Mouse (Mus musculus) cerebellum, adult (tissue): ENCODE results near the gene Il34.
"Not testable (repeated sequence)": the region's sequence is repeated elsewhere in the genome, so short reads cannot be mapped to it uniquely, and the experiment has no call there.

Source experiments
- ATAC-seq: cut with Nextera tagmentation; 2 replicates; pipeline ENCODE4 v1.9.2; 2017; ENCODE audit warnings: mild to moderate bottlenecking, moderate library complexity, mixed read lengths; ENCODE audit not compliant: insufficient number of reproducible peaks, low FRiP score, low TSS enrichment

Il34 gene

GRCm38 (mm10) chr8:110811116-110811515 is 5.4 kb upstream of the Il34 start:
- no peak for ATAC-seq

GRCm38 (mm10) chr8:110810481-110811065 is 4.8 kb upstream of the Il34 start:
- no peak for ATAC-seq

- ATAC-seq: no peak
Measured at GRCm38 (mm10) chr8:110809831-110810230, 4.1 kb upstream of the Il34 start.

DNA sequence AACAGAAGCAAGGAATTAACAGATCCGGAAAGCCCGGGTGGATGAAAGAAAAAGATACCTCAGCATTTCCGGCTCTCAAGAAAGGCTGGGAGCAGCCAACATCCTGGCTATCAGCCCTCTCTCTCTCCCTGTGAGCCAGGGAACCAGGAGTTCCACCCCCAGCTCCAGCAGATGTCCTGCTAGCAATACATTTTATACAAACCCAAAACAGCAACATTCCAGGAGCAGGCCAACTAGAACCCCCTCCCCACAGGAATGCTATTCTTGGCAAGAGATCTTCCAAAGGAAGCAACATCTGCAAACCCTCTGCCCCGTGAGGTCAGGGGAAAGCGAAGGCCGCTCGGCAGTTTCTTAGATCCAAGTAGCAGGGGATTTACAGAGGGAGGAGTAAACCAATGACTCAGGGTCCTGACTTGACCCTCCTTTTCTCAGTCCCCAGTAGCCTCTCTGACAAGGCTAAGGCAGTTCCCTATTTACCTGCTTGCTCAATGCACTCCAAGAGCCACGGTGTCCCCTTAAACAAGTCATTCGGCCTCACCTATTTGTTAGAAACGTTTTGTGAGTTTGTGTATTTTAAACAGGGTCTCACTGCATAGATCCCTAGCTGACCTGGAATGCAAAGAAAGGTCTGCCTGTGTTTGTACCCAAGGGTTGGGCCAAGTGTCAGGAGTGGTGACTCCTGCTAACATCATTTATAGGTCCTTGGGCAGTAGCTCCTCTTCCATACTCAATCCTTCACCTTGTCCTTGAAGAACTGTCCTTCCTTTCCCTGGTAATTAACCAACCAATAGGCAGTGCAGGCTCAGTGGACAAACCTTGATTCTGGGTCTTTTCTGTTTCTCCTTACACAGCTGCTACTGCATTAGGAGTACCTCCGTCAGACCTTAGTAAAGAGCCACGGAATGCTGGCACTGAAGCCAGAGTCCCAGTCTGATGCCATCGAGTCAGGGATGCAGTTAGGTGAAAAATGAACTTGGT is 3.1 kb upstream of the Il34 start:
- no peak for ATAC-seq

DNA sequence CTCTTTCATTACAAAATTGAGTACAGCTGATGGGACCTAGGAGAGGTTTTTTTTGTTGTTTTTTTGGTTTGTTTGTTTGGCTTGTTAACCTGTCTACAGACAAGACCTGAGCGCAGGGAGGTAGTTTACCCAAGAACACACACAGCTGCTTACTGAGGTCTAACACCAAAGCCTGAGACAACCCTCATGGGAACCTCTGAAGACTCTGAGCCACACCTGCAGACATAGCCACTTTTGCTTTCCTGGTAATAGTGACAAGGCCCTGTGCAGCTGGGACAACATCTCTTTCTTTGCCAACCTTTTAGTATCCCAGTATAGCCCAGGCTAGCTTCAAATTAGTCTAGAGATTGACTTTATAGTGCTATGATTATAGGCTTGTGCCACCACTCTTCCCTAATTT is 422 bp upstream of the Il34 start:
- no peak for ATAC-seq

DNA sequence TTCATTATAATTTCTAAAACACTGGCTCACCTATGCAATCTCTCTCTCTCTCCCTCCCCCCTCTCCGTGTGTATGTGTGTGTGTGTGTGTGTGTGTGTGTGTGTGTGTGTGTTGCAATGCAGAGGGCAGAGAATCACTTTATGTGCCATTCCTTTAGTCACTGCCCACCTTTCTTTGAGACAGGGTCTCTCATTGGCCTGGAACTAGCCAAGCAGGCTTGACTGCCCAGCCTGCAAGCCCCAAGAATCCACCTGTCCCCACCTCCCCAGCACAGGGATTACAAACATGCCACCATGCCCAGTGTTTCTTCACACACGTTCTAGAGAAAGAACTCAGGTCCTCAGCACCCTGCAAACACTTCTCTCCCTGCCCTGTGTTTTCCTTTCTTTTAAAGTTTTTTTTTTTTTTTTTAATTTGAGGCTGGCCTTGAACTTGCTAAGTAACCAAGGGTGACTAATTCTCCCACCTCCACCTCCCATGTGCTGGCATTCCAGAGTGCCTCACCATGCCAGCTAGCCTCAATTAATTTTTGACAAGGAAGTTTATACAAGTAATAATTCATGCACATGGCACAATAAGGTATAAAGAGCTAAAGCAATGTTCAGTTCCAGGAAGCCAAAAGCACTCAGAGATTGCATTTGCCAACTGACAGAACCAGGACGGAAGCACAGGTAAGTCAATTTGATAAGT is 754 bp downstream of the Il34 start:
- no peak for ATAC-seq

DNA sequence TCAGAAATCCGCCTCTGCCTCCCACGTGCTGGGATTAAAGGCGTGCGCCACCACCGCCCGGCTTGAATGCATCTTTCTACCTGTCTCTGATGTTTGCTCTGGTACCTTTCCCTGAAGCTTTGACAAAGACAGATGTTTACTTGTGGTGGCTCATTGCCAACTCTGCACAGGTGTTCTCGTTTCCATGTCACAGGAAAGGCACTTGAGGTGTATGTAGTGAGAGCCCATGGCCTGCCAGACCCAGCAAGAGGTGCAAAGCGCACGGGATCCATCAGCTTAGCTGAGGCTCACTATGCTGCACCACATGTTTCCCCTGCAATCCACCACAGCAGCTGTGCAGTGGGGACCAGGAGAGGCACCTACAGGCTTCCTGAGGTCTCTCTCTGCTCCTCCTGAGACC is 1.9 kb downstream of the Il34 start:
- ATAC-seq: no peak

GRCm38 (mm10) chr8:110802988-110803387 is 2.7 kb downstream of the Il34 start:
- ATAC-seq: no peak

- no peak for ATAC-seq
Measured at GRCm38 (mm10) chr8:110797086-110797485, 8.6 kb downstream of the Il34 start.

- no peak for ATAC-seq
Measured at GRCm38 (mm10) chr8:110794363-110794965, 11.3 kb downstream of the Il34 start.

DNA sequence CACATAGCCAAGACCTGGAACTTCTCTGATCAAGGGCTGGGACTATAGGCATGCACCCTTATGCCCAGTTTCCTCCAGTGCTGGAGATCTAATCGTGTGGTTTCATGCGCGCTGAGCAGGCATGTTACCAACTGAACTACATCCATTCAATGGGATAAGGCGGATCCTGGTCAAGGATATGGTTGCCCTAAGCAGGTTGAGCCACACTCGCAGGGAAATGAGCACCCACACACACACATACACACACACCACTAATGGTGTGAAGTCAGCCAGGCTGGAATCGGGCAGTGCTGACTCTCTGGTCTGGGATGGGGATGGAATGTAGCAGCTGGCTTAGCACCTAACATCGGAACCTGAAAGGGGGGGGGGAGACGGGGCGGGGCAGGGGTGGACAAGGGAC is 11.8 kb downstream of the Il34 start:
- no peak for ATAC-seq

DNA sequence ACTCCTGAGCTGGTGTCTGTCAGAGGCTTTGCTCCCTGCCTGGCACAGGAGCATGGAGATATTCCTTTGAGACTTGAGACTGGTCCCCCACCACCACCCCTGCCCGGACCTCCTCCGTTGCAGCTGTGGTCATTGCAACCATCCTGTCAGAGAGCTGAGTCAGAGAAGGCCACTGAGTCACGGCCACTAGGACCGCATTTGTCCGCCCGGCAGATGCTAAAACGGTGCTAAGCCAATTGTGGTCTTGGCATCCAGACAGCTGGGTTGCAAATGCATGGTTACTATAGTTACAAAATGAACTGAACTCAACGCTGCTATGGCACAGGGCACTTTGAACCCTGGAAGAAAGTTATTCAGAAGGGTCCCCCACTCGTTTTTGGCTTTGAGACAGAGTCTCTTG is 12.2 kb downstream of the Il34 start:
- no peak for ATAC-seq

GRCm38 (mm10) chr8:110792574-110793200 is 13.0 kb downstream of the Il34 start:
- no peak for ATAC-seq

DNA sequence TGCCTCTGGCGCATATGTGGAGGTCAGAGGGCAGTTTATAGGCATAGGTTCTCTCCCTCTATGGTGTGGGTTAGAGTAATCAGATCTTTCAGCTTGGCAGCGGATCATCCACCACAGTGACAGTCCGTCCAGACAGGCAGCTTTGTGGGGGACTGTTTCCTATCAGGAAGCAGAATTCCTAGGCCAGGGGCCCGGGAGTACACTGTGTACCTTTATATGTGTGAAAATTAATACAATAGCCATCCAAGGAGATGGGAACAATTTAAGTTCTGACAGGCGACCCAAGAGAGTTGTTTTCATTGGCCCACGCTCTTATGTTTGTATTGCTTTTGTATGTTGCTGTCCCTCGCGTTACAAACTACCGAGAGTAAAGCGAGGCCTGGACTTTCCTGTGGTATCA is 14.6 kb downstream of the Il34 start:
- ATAC-seq: no peak

DNA sequence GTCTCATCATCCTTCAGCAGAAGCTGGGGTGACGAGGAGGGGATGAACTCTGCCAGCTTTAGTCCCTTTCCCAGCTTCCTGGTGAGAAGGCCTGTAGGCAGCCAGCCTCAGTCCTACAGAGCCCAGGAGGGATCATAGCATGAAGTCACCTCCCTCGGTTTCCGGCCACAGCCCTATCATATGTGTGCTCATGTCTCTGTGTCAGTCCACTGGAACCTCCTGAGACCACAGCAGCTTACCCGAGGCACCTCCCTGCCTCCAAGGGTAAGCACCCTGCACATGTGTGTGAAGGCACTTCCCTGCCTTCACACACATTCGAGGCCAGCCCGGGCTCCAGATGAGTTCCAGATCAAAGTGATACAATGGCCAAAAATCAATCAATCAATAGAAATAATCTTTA is 15.5 kb downstream of the Il34 start:
- ATAC-seq: no peak

DNA sequence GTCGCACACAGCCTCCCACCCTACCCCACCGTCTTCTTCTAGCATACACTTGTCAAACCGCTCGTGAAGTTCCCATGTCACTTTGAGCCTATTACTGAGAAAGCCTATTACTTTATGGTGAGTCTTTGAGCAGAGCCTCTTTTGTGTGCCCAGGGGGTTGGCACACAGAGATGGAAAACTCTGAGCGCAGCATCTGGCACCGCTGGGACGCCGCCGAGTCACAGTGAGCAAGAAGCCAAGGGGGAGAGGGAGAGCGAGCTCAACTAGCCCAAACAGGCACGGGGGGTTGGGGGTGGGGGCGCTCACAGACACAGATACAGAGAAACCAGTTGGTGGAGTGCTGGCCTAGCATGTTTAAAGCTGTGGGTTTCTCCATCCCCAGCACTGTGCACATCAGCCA is 16.2 kb downstream of the Il34 start:
- ATAC-seq: no peak

GRCm38 (mm10) chr8:110788981-110789380 is 16.7 kb downstream of the Il34 start:
- ATAC-seq: no peak

DNA sequence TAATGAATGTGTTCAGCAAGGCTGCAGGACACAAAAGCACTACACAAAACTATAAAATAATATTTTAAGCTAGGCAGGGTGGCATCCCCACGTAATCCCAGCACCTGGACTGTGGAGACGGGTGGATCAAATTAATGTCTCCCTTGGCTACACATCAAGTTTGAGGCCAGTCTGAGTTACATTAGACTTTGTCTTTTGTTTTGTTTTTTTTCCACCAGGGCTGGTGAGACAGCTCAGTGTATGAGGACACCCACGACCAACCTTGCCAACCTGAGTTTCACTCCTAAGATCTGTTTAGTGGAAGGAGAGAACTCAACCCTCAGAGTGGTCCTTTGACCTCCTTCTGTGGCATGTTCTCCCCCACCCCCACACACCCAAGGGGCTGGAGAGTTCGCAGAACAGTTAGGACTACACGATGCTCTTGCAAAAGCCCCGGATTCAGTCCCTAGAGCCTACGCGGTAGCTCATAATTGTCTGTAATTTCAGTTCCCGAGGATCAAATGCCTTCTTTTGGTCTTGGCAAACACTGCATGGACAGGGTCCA is 18.2 kb downstream of the Il34 start:
- ATAC-seq: no peak

DNA sequence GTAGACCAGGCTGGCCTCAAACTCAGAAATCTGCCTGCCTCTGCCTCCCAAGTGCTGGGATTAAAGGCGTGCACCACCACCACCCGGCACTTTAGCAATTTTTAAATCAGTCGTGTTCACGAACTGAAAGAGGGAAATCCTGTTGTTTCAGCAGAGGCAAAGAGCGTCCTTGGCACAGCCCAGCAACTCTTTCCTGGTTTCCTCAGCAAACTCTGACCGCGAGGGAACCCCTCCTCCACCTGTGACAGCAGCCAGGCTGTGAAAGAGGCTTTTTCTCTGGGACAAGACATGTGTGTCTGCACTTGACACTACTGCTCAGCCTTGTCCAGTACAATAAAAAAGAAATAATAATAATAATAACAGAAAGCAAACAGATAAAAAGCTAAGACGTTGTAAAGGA is 18.8 kb downstream of the Il34 start:
- ATAC-seq: no peak

DNA sequence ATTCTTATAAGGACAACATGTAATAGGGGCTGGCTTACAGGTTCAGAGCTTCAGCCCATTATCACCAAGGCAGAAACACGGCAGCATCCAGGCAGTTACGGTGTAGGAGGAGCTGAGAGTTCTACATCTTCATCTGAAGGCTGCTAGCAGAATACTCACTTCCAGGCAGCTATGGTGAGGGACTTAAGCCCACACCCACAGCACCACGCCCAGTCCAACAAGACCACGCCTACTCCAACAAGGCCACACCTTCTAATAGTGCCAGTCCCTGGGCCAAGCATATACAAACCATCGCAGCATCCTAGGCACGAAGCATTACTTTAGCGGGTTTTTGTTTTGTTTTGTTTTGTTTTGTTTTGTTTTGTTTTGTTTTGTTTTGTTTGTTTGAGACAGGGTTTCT is 19.2 kb downstream of the Il34 start:
- ATAC-seq: not testable (repeated sequence)
